Mouse (Mus musculus) thymus, adult 2 months (tissue): ENCODE measurements at regions not wholly inside any gene's neighbourhood (a gene's known extent, or its start where the extent isn't known, plus 50 kb on each side); places are given as distances from the start of the nearest gene placed in this dataset.

ENCODE experiments used
- CTCF ChIP-seq: fragments of 200-500 bp; IDR thresholded peaks from 2 replicates; pipeline ENCODE4 v1.5.1; 2012; ENCODE audit warnings: mild to moderate bottlenecking, control low read depth, low read length, moderate library complexity, borderline replicate concordance; ENCODE audit not compliant: control insufficient read depth, poor library complexity, insufficient read depth; ENCODE audit errors: extremely low read depth
- POLR2A ChIP-seq: fragments of 200-500 bp; IDR thresholded peaks from 2 replicates; pipeline ENCODE4 v1.6.1; 2012; ENCODE audit warnings: mild to moderate bottlenecking, low read length, control low read depth, moderate library complexity; ENCODE audit not compliant: control insufficient read depth, poor library complexity, insufficient read depth; ENCODE audit errors: extremely low read depth

- TF ChIP-seq POLR2A (no peak), CTCF (no peak)
Measured at GRCm38 (mm10) chr3:8026325-8027017, 1406.2 kb upstream of the 1700008P02Rik start.
